Mouse (Mus musculus): Measurements from ENCODE around the gene Cdc42ep2. TPM values are rescaled to one million over a fixed set of nuclear protein-coding genes. Genes with fewer than 3 reads are reported as not detected.
A peak's percentile ranks its signal among the peaks of the same experiment; 100 is the strongest.

Gene Cdc42ep2
- polyA plus RNA-seq, 1 experiment from 2014 or later = 13.5 TPM

DNA sequence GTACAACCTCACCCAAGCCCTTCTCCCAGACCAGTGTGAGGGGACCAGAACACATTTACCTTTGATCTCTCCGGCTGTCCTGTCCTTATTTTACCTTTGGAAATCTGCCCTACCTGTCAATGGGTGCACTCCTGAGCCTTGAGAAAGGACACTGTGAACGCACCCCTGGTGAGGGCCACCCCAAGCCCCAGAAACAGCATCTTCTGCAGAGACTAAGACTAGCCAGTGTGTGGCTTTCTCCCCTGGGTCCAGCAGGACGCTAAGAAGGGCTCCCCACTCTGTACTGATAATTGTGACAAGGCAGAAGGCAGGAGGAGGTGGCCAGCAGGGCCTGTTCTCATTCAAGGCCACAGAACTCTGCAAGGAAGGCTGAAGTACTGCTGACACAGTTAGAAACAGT is 45.7 kb downstream of the Cdc42ep2 start:
- Histone ChIP-seq H3K27ac (replicated peaks) (no peak overlapping the region), H3K4me2 (no peak overlapping the region), H3K9me3 (no peaks in the 10 kb centered on the region), H3K4me3 (no peak overlapping the region), H3K4me1 (replicated peaks) (peaks cover 26% of the 10 kb centered on the region), H3K9ac (no peak overlapping the region), H3K27me3 (no peaks in the 10 kb centered on the region), H3K36me3 (no peaks in the 10 kb centered on the region)
- ATAC-seq (ENCODE audit: low read depth) = no peak
- 86% methylated on average over 3 of the region's 3 CpGs for WGBS

DNA sequence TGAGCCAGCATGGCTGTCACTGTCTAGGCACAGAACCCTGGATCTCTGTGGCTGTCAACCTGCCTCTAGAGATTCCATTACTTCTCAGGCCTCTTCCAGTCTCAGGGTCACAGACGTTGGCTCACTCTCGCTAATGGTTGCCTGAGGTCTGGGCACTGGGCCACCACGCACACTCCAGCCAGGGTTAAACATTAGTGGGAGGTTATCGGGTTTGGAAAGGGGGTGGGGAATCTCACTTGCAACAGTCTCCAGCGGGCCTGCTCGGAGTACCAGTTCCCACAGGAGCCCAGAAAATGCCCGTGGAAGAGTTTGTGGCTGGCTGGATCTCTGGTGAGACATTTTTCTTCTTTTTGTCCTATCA is 46.3 kb downstream of the Cdc42ep2 start:
- ATAC-seq (ENCODE audit: low read depth) = no peak
- no peaks in the 10 kb centered on the region for H3K9me3 ChIP-seq
- no peak overlapping the region for H3K27ac ChIP-seq (replicated peaks)
- peak overlapping the region; percentile 41; the same call in 1 of the 2 replicates for H3K9ac ChIP-seq
- peak overlapping the region; percentile 28 for H3K4me2 ChIP-seq
- 79% methylated on average over 7 of the region's 7 CpGs for WGBS
- H3K4me1 ChIP-seq (replicated peaks) = peaks cover 32% of the 10 kb centered on the region
- H3K4me3 ChIP-seq = no peak overlapping the region
- H3K27me3 ChIP-seq = no peaks in the 10 kb centered on the region
- no peaks in the 10 kb centered on the region for H3K36me3 ChIP-seq

DNA sequence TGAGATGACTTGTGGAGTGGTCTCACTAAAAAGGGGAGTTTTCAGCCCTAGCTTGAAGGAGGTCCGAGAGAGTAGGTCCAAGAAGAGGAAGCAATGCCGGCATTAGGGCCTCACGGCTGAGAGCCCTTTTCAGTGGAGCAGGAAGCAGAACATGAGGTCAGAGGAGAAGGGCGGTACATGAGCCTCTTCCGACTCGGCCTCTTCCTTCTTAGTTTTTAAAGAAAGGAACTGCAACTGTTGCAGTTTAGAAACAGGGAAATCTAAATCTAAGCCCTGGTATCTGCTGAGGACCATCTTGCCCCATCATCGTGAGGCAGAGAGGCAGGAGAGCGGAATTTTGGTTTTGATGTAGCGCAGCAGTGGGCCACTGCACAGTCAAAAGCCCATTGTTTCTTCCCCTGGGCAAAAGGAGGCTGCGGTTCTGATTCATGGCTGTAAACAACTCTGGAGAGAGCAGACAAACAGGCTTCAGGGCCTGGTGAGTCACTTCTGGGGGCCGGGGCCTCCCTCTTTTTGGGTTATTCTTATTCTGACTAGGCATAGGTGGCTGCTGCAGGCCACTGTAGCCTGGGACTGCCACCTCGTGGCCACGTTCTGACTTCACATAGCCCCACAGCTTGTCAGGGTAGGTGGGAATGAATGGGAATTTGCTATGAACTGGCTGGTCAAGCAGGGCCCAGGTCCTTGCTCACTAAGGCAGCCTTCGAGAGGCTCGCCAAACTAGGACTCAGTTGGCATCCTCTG is 46.8 kb downstream of the Cdc42ep2 start, which contains the start of gene Slc25a45:
Gene Slc25a45, plus strand, starts transcription at position 191 of the 744 bp plus-strand sequence.
- WGBS = 44% methylated on average over 15 of the region's 15 CpGs
- no peaks in the 10 kb centered on the region for H3K36me3 ChIP-seq
- no peak within 1 kb of the TSS for H3K4me3 ChIP-seq
- no peak for ATAC-seq (ENCODE audit: low read depth)
- peak within 1 kb of the TSS; percentile 28 for H3K4me2 ChIP-seq
- H3K27me3 ChIP-seq = no peaks in the 10 kb centered on the region
- peak within 1 kb of the TSS; percentile 41 for H3K9ac ChIP-seq
- H3K27ac ChIP-seq (replicated peaks) = peak within 1 kb of the TSS; percentile 59; the same call in 1 of the 2 replicates
- no peaks in the 10 kb centered on the region for H3K9me3 ChIP-seq
- H3K4me1 ChIP-seq (replicated peaks) = peaks cover 38% of the 10 kb centered on the region

DNA sequence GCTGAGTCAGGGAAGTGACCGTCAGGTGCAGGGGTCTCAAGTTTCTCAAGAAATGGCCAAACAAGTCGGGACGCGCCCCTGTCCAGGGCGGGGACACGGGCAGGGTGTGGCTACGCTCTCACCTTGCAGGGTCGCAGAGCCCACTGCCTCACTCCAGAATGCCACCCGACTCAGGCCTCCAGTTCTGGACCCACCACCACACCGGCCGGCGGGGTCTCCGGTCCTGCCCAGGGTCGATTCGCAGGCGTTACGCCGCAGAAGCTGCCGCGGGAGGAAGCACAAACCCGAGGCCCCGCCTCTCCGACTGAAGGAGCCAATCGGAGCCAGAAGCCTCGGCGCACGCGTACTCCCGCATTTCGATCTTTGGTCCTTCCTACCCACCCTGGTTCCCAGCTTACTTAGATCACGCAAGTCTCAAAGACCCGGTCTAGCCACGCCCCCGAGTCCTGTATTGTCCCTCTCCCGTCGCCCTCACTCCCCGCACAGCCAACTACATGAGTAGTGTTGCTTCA is 49.6 kb downstream of the Cdc42ep2 start, which contains the start of gene Frmd8:
Gene Frmd8, minus strand, starts transcription at position 306 of the 512 bp plus-strand sequence.
- Histone ChIP-seq H3K27me3 (no peaks in the 10 kb centered on the region), H3K27ac (replicated peaks) (peak within 1 kb of the TSS; percentile 78), H3K9ac (peak within 1 kb of the TSS; percentile 86), H3K9me3 (no peaks in the 10 kb centered on the region), H3K4me3 (peak within 1 kb of the TSS; percentile 69), H3K4me2 (peak within 1 kb of the TSS; percentile 80), H3K4me1 (replicated peaks) (peaks cover 62% of the 10 kb centered on the region), H3K36me3 (peaks cover 5% of the 10 kb centered on the region; the same call in 1 of the 2 replicates)
- under 1% methylated on average over 37 of the region's 37 CpGs for WGBS
- ATAC-seq (ENCODE audit: low read depth) = peak; percentile 89

DNA sequence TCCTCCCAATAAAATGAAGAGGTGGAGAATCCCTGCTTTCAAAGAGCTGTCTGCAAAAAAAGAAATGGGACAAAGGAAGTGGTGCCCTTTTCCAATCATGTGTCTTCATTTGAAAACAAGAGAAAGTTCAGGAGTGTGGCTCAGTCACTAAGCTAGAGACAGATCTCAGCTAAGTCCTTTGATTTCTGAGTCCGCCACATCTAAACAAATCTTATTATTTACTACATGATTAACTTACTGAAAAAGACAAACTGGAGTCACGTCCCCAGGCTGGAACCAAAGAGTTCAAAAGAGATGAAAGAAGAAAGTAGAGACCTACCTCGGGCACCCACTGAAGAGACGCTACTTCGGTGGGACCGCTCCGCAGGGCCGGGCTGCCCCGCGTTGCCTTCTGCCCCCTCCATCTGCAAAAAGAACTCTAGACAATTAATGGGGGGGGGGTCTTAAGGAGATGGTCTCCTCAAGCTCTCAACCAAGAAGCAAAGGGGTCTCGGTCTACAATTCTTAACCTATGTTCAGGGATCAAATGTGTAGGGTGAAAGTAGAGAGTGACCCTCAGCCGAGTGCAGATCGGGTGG is 50.1 kb downstream of the Cdc42ep2 start:
- ATAC-seq (ENCODE audit: low read depth) = no peak; the same call in 1 of the 2 replicates
- WGBS = 12% methylated on average over 13 of the region's 13 CpGs

DNA sequence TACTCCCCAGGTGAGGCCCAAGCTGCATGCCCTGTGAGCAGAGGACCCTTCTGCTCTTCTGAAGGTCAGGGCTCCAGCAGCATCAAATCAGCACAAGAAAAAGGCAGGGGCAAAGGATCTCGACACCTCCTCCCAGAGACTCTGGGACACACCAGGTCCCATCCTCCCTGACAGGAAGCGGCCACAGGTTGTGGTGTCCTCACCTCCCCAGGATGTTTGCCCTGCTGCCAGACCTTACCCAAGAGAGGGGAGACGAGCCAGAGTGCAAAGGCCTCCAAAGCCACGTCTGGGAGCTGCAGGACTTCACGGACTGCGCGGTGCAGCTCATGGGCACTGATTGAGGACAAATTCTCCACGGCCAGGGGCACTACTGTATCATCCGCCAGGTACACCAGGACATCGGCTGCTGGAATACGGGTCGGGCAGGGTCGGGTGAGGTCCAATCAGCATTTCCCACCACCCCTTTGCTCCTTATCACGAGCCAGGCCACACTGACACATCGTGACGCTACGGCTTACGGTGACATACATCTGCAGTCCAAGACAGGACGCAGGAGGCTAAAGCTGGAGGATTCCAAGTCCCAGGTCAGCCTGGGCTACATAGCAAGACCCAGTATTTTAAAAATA is 51.6 kb downstream of the Cdc42ep2 start:
- WGBS = 90% methylated on average over 19 of the region's 19 CpGs
- ATAC-seq (ENCODE audit: low read depth) = no peak
- no peak overlapping the region for H3K4me3 ChIP-seq
- peaks cover 23% of the 10 kb centered on the region for H3K36me3 ChIP-seq
- no peak overlapping the region for H3K27ac ChIP-seq (replicated peaks)
- H3K9me3 ChIP-seq = no peaks in the 10 kb centered on the region
- 0 out of 2 replicates have a peak overlapping the region, but pooled peaks have one; percentile 86 for H3K9ac ChIP-seq
- no peaks in the 10 kb centered on the region for H3K27me3 ChIP-seq
- H3K4me2 ChIP-seq = no peak overlapping the region
- H3K4me1 ChIP-seq (replicated peaks) = peaks cover 57% of the 10 kb centered on the region

More for the DNA sequence above, 50.1 kb downstream of the Cdc42ep2 start:
- Histone ChIP-seq H3K9me3 (no peaks in the 10 kb centered on the region), H3K27ac (replicated peaks) (no peak overlapping the region), H3K27me3 (no peaks in the 10 kb centered on the region), H3K4me1 (replicated peaks) (peaks cover 62% of the 10 kb centered on the region), H3K4me3 (peak overlapping the region; percentile 69), H3K9ac (peak overlapping the region; percentile 86), H3K36me3 (peaks cover 9% of the 10 kb centered on the region), H3K4me2 (peak overlapping the region; percentile 80)

DNA sequence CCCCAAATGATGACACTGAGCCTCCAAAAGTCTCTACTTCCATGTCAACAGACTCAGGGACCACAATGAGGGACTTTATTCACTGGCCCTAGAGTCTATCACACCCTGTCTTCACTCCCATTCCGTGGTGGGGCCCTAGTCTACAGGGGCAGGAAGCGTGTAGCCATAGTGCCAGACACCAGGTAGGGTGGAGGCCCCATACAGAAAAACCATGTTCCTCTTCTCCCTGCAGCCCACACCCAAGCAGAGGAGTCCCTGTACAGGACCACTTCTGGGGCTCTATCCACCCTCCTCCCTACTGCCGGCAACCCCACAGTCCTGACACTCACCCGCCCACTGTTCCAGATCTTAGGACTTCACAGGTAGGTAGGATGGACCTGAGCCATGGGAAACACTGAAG is 52.1 kb downstream of the Cdc42ep2 start:
- Histone ChIP-seq H3K9me3 (no peaks in the 10 kb centered on the region), H3K36me3 (peaks cover 28% of the 10 kb centered on the region), H3K27ac (replicated peaks) (no peak overlapping the region), H3K27me3 (no peaks in the 10 kb centered on the region), H3K4me2 (no peak overlapping the region), H3K4me3 (no peak overlapping the region), H3K4me1 (replicated peaks) (peaks cover 52% of the 10 kb centered on the region), H3K9ac (0 out of 2 replicates have a peak overlapping the region, but pooled peaks have one; percentile 86)
- ATAC-seq (ENCODE audit: low read depth) = no peak
- 92% methylated on average over 4 of the region's 4 CpGs for whole genome bisulfite sequencing

DNA sequence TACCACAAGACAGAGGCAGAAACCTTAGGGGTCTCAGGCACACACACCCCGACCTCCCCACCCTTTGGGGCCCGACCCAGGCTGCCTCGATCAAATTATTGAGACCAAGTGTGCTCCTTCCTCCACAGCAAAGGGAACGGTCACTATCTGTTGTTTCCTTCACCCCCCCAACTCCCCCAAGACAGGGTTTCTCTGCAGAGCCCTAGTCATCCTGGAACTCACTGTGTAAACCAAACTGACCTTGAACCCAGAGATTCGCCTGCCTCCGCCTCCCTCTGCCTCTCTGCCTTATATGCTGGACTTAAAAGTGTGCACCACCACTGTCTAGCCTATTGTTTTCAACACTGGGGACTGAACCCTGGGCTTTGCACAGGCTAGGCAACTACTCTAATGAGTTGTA is 52.9 kb downstream of the Cdc42ep2 start:
- WGBS = 58% methylated on average over 6 of the region's 6 CpGs
- H3K27ac ChIP-seq (replicated peaks) = peak overlapping the region; percentile 74
- H3K9ac ChIP-seq = peak overlapping the region; percentile 58

DNA sequence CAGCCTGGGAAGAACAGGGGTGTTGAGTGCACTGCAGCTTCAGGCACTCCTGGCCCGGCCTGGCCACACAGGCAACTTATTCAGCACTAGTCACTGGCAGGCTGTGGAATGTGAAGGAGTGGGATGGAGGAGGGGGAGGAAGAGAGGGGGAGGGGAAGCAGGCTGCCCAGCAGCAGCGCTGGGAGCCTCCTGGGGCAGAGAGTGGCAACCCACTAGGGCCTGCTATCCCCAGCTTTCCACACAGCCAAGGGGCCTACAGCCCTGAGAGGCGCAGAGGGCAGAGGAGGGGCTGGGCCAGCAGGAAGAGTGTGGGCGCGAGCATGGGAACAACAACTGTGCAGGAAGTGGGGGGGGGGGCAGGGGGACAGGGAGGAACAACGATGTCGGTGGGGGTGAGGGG is 53.3 kb downstream of the Cdc42ep2 start:
- Histone ChIP-seq H3K4me1 (replicated peaks) (peaks cover 50% of the 10 kb centered on the region), H3K36me3 (peaks cover 41% of the 10 kb centered on the region), H3K4me2 (peak overlapping the region; percentile 22; the same call in 1 of the 2 replicates), H3K9ac (peak overlapping the region; percentile 58), H3K9me3 (no peaks in the 10 kb centered on the region), H3K27me3 (no peaks in the 10 kb centered on the region), H3K4me3 (no peak overlapping the region), H3K27ac (replicated peaks) (peak overlapping the region; percentile 74)
- WGBS = 12% methylated on average over 7 of the region's 7 CpGs
- ATAC-seq (ENCODE audit: low read depth) = peak; percentile 25; the same call in 1 of the 2 replicates

More for the DNA sequence above, 52.9 kb downstream of the Cdc42ep2 start:
- peaks cover 50% of the 10 kb centered on the region for H3K4me1 ChIP-seq (replicated peaks)
- no peaks in the 10 kb centered on the region for H3K9me3 ChIP-seq
- no peak for ATAC-seq (ENCODE audit: low read depth)
- H3K4me3 ChIP-seq = no peak overlapping the region
- no peaks in the 10 kb centered on the region for H3K27me3 ChIP-seq
- H3K4me2 ChIP-seq = peak overlapping the region; percentile 22; the same call in 1 of the 2 replicates
- peaks cover 36% of the 10 kb centered on the region for H3K36me3 ChIP-seq

DNA sequence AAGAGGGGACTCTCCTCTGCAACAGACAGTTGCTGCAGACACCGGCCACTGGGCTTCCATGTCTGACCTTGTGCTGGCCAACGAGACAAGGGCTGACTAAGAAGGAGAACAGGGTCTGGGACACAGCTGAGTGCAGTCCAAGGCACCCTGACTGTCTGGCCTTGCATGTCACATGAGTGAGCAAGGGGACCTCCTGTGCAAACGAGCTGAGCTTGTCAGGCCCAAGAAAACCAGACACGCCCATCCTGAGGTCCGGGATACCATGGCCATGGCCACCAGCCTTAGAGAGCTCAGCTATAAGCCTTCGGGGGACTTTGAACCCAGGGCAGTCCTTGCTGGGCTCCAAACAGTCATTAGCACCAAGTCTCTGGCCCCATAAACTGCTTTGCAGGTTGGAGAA is 56.5 kb downstream of the Cdc42ep2 start:
- H3K4me2 ChIP-seq = no peak overlapping the region
- peaks cover 72% of the 10 kb centered on the region for H3K36me3 ChIP-seq
- 90% methylated on average over 6 of the region's 6 CpGs for WGBS

More for the DNA sequence above, 56.5 kb downstream of the Cdc42ep2 start:
- no peak for ATAC-seq (ENCODE audit: low read depth)
- H3K27ac ChIP-seq (replicated peaks) = no peak overlapping the region
- no peak overlapping the region for H3K4me3 ChIP-seq
- H3K9ac ChIP-seq = no peak overlapping the region
- H3K4me1 ChIP-seq (replicated peaks) = peaks cover 27% of the 10 kb centered on the region
- no peaks in the 10 kb centered on the region for H3K27me3 ChIP-seq
- no peaks in the 10 kb centered on the region for H3K9me3 ChIP-seq

Measured in neural tube, embryonic 13.5 days (tissue).